Mouse (Mus musculus) CH12.LX (cell line): ENCODE measurements around the gene Sox9. TPM values are rescaled to one million over a fixed set of nuclear protein-coding genes. Genes with fewer than 3 reads are reported as not detected.

Source experiments
- DNase-seq: peaks from one replicate; pipeline ENCODE4 v3.0.0-alpha.2; 2013; ENCODE audit errors: extremely low read depth
- H3K27ac ChIP-seq: 2 replicates; pipeline ENCODE4 v1.5.1; 2012; ENCODE audit warnings: low read depth, mild to moderate bottlenecking, control low read depth, moderate library complexity; ENCODE audit not compliant: insufficient read depth
- H3K27me3 ChIP-seq: replicated peaks from 2 replicates; pipeline ENCODE3; 2012; ENCODE audit warnings: inconsistent platforms
- H3K36me3 ChIP-seq, 2 experiments: replicated peaks in 1 of 2; 2 replicates each; pipeline versions ENCODE3 to v1.6.1; 2012; ENCODE audit warnings: inconsistent platforms in 1 of 2, low read length in 1 of 2, mild to moderate bottlenecking in 1 of 2, mixed read lengths in 1 of 2, moderate library complexity in 1 of 2; ENCODE audit not compliant: control insufficient read depth in 1 of 2, insufficient read depth in 1 of 2
- H3K4me1 ChIP-seq, 2 experiments: 2 replicates each; pipeline ENCODE4 v1.6.1; 2012; ENCODE audit warnings: inconsistent platforms in 1 of 2, moderate library complexity in 1 of 2; ENCODE audit not compliant: insufficient read depth in 2 of 2, control insufficient read depth in 1 of 2
- H3K4me2 ChIP-seq: 2 replicates; pipeline ENCODE4 v1.6.1; 2012; ENCODE audit warnings: low read depth, mild to moderate bottlenecking, control low read depth; ENCODE audit not compliant: poor library complexity, insufficient read depth, severe bottlenecking
- H3K4me3 ChIP-seq, 3 experiments: fragments of 150-350 bp in 1 of 3; sonication (generic) in 1 of 3; replicated peaks in 1 of 3; 2 replicates each; pipeline versions ENCODE3 to v1.5.1; 2011 to 2012; ENCODE audit warnings: low read depth in 2 of 3, low read length in 2 of 3, mild to moderate bottlenecking in 2 of 3, moderate library complexity in 2 of 3, control low read depth in 1 of 3, improper control_type of control experiment in 1 of 3, inconsistent platforms in 1 of 3, mixed read lengths in 1 of 3; ENCODE audit not compliant: poor library complexity in 1 of 3
- H3K79me2 ChIP-seq: replicated peaks from 2 replicates; pipeline ENCODE4 v1.6.1; 2012; ENCODE audit warnings: mild to moderate bottlenecking, moderate library complexity; ENCODE audit not compliant: control insufficient read depth, poor library complexity, insufficient read depth, severe bottlenecking; ENCODE audit errors: extremely low read depth
- H3K9ac ChIP-seq: 2 replicates; pipeline ENCODE4 v1.6.1; 2012; ENCODE audit warnings: low read depth, mild to moderate bottlenecking, control low read depth, moderate library complexity; ENCODE audit not compliant: insufficient read depth
- H3K9me3 ChIP-seq: replicated peaks from 2 replicates; pipeline ENCODE3; 2012; ENCODE audit warnings: low read length, inconsistent platforms, mixed read lengths
- CHD2 ChIP-seq: IDR thresholded peaks from 2 replicates; pipeline ENCODE4 v1.6.1; 2011; ENCODE audit warnings: low read length, improper control_type of control experiment
- EP300 ChIP-seq: IDR thresholded peaks from 2 replicates; pipeline ENCODE4 v1.6.1; 2011; ENCODE audit warnings: low read length, improper control_type of control experiment
- ETS1 ChIP-seq: conservative IDR thresholded peaks from 2 replicates; pipeline ENCODE4 v1.6.1; 2012; ENCODE audit warnings: low read depth, mild to moderate bottlenecking, inconsistent platforms, low read length, improper control_type of control experiment, moderate library complexity
- GABPA ChIP-seq: IDR thresholded peaks from 2 replicates; pipeline ENCODE4 v1.6.1; 2012; ENCODE audit warnings: low read depth, low read length, improper control_type of control experiment, inconsistent platforms; ENCODE audit not compliant: insufficient replicate concordance
- HCFC1 ChIP-seq: IDR thresholded peaks from 2 replicates; pipeline ENCODE4 v1.6.1; 2012; ENCODE audit warnings: low read depth, mild to moderate bottlenecking, inconsistent platforms, low read length, improper control_type of control experiment
- JUN ChIP-seq: IDR thresholded peaks from 2 replicates; pipeline ENCODE4 v1.6.1; 2011; ENCODE audit warnings: low read depth, mild to moderate bottlenecking, low read length, improper control_type of control experiment, moderate library complexity; ENCODE audit not compliant: insufficient read depth
- JUND ChIP-seq: conservative IDR thresholded peaks from 2 replicates; pipeline ENCODE4 v1.6.1; 2011; ENCODE audit warnings: low read depth, low read length, improper control_type of control experiment
- KAT2A ChIP-seq: IDR thresholded peaks from 2 replicates; pipeline ENCODE4 v1.6.1; 2012; ENCODE audit warnings: low read length, improper control_type of control experiment, inconsistent platforms; ENCODE audit not compliant: insufficient replicate concordance
- MAFK ChIP-seq: IDR thresholded peaks from 2 replicates; pipeline ENCODE4 v1.6.1; 2011; ENCODE audit warnings: low read length, improper control_type of control experiment; ENCODE audit not compliant: insufficient replicate concordance
- MAZ ChIP-seq: IDR thresholded peaks from 2 replicates; pipeline ENCODE4 v1.6.1; 2012; ENCODE audit warnings: low read depth, mild to moderate bottlenecking, inconsistent platforms, low read length, improper control_type of control experiment, moderate library complexity
- MEF2A ChIP-seq: IDR thresholded peaks from 2 replicates; pipeline ENCODE4 v1.6.1; 2014; ENCODE audit warnings: low read depth, mild to moderate bottlenecking, inconsistent platforms, low read length, improper control_type of control experiment, borderline replicate concordance
- MYC ChIP-seq: IDR thresholded peaks from 2 replicates; pipeline ENCODE4 v1.6.1; 2011; ENCODE audit warnings: low read depth, mild to moderate bottlenecking, improper control_type of control experiment, low read length
- NELFE ChIP-seq: IDR thresholded peaks from 2 replicates; pipeline ENCODE4 v1.6.1; 2011; ENCODE audit warnings: low read depth, low read length, improper control_type of control experiment
- NRF1 ChIP-seq: IDR thresholded peaks from 2 replicates; pipeline ENCODE4 v1.6.1; 2014; ENCODE audit warnings: low read depth, mild to moderate bottlenecking, inconsistent platforms, low read length, improper control_type of control experiment, moderate library complexity
- POLR2A ChIP-seq: IDR thresholded peaks from 2 replicates; pipeline ENCODE4 v1.6.1; 2011; ENCODE audit warnings: low read depth, mild to moderate bottlenecking, improper control_type of control experiment, low read length
- POLR2AphosphoS2 ChIP-seq: IDR thresholded peaks from 2 replicates; pipeline ENCODE4 v1.6.1; 2011; ENCODE audit warnings: low read depth, low read length, improper control_type of control experiment
- SIN3A ChIP-seq: IDR thresholded peaks from 2 replicates; pipeline ENCODE4 v1.6.1; 2012; ENCODE audit warnings: low read length, improper control_type of control experiment, inconsistent platforms
- TBP ChIP-seq: conservative IDR thresholded peaks from 2 replicates; pipeline ENCODE4 v1.6.1; 2011; ENCODE audit warnings: low read depth, low read length, improper control_type of control experiment
- TCF12 ChIP-seq: IDR thresholded peaks from 2 replicates; pipeline ENCODE4 v1.6.1; 2014; ENCODE audit warnings: low read depth, mild to moderate bottlenecking, inconsistent platforms, low read length, improper control_type of control experiment
- USF2 ChIP-seq: conservative IDR thresholded peaks from 2 replicates; pipeline ENCODE4 v1.6.1; 2011; ENCODE audit warnings: low read depth, low read length, improper control_type of control experiment
- dilution Hi-C: fragments of 300-500 bp; cut with MboI; formaldehyde crosslinking; loops from 2 replicates; pipeline ENCODE4 v1.14.3; 2020; ENCODE audit warnings: low sequenced_read_pairs; ENCODE audit not compliant: extremely low pct_unique_long_range_greater_than_20kb, extremely low pct_ligation_motif_present
- in situ Hi-C: fragments of 300-500 bp; cut with MboI; formaldehyde crosslinking; loops from 3 replicates; pipeline ENCODE4 v1.14.3; 2019; ENCODE audit warnings: low sequenced_read_pairs, low pct_ligation_motif_present, low pct_unique_long_range_greater_than_20kb, mixed read lengths
- polyA plus RNA-seq: library from polyadenylated mRNA; unstranded; fragments of >175 nt; gene quantifications from 2 replicates; pipeline ENCODE4 v1.2.1, GENCODE M21; 2012; ENCODE audit warnings: low read depth; ENCODE audit not compliant: insufficient read length
- total RNA-seq, 2 experiments: library from RNA; depleted of rRNA; stranded (reverse); fragments of 300-350 nt in 1 of 2; fragments of >200 nt in 1 of 2; gene quantifications; 2 replicates each; pipeline ENCODE4 v1.2.3; 2012 to 2014

Sox9 gene
- total and polyA plus RNA-seq, 3 experiments = not detected

DNA sequence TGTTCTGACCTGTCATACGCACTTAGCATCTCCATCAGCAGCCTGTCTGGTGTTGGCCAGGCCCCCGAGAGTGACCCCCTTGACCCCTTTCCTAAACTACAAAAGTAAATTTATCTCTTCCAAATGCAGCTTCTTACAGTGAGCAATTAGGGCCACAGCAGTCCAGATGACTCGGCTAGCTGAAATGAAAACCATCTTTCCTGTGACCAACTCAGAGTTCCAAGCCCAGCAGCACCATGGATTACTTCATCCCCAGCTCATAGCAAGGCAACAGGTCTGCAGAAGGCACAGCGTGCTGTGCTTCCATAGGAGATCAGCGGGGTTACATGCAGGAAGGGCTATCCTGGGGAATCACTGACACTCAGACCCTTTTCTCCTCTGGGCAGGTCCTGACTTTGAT, 45.0 kb upstream of the Sox9 start:
- dilution Hi-C loops = no loop called here
- in situ Hi-C loops = no loop called here
- no peaks in the 10 kb centered on the region for H3K79me2 ChIP-seq
- no peaks in the 10 kb centered on the region for H3K4me1 ChIP-seq
- H3K4me2 ChIP-seq = no peak overlapping the region
- no peak overlapping the region for H3K4me3 ChIP-seq
- no peaks in the 10 kb centered on the region for H3K36me3 ChIP-seq
- no peak for DNase-seq
- peaks cover 61% of the 10 kb centered on the region for H3K9me3 ChIP-seq
- no peak overlapping the region for H3K27ac ChIP-seq
- H3K9ac ChIP-seq = no peak overlapping the region
- no peaks in the 10 kb centered on the region for H3K27me3 ChIP-seq
- TF ChIP-seq USF2 (no peak), KAT2A (no peak), JUN (no peak), JUND (no peak), POLR2A (no peak), MYC (no peak), ETS1 (no peak), EP300 (no peak), NELFE (no peak), NRF1 (no peak)

DNA sequence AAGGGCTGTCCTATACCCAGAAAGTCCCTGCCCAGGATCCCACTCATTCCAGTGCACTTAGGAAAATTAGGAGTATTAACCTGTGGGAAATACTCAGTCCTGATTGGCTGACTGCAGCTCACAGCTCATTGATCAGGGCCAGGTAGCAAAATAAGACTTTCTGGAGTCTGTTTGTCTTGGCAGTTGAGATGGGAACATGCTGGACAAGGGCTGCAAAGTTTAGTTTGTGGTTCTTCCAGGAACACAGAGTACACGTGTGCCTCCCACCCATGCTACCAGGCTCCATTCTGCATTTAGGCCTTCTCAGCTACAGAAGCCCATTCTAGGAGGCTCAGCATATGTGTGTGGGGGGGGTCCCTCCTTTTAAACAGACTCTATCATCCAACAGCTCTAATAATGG, 42.3 kb upstream of the Sox9 start:
- H3K4me2 ChIP-seq = no peak overlapping the region
- no peak overlapping the region for H3K4me3 ChIP-seq
- no peaks in the 10 kb centered on the region for H3K27me3 ChIP-seq
- no peak overlapping the region for H3K9ac ChIP-seq
- no peak for DNase-seq
- no peaks in the 10 kb centered on the region for H3K36me3 ChIP-seq
- H3K79me2 ChIP-seq = no peaks in the 10 kb centered on the region
- dilution Hi-C loops = no loop called here
- peaks cover 62% of the 10 kb centered on the region for H3K9me3 ChIP-seq
- in situ Hi-C loops = no loop called here
- no peak overlapping the region for H3K27ac ChIP-seq
- TF ChIP-seq TCF12 (no peak), KAT2A (no peak), CHD2 (no peak), SIN3A (no peak), MEF2A (no peak), GABPA (no peak), MAZ (no peak), MAFK (no peak), JUND (no peak), POLR2AphosphoS2 (no peak), POLR2A (no peak), HCFC1 (no peak), JUN (no peak), TBP (no peak)
- no peaks in the 10 kb centered on the region for H3K4me1 ChIP-seq
